ENCODE assay signal across 8 mouse cellular contexts in genomic region chr9:21033136-21033535, GRCm38 (mm10). TPM values are rescaled to one million over a fixed set of nuclear protein-coding genes. Genes with fewer than 3 reads are reported as not detected.
DNase-seq lines count a peak whose midpoint lies in the region; ATAC-seq and TF ChIP-seq lines count a peak whose summit lies in the region.

No protein-coding gene starts in this region.

- no peaks in the 10 kb centered on the region for H3K9me3 ChIP-seq in embryonic facial prominence, embryonic 12.5 days
- no peaks in the 10 kb centered on the region for H3K9me3 ChIP-seq in heart, embryonic 11.5 days (replicated peaks; ENCODE audit: control insufficient read depth, low read length)
- no peaks in the 10 kb centered on the region for H3K9me3 ChIP-seq in kidney, embryonic 15.5 days (replicated peaks)
- H3K9me3 ChIP-seq in liver, embryonic 14.5 days (ENCODE audit: control insufficient read depth, low read length) = no peaks in the 10 kb centered on the region

- DNase-seq in A20 (ENCODE audit: low read depth, low spot score) = peak; percentile 87
- peak; percentile 78 for DNase-seq in T-cell, adult 2 months (ENCODE audit: low spot score)
- DNase-seq in liver, embryonic 14.5 days (ENCODE audit: low read depth in 3 of 3, low spot score in 3 of 3) = peak; percentile 79 to 87 (median 80)
- DNase-seq in natural killer cell, adult 2 months (ENCODE audit: low spot score in 2 of 2) = peak; percentile 83 to 84
- DNase-seq in thymus, adult 18-20 months = peak; percentile 51 to 64

- H3K4me3 ChIP-seq in embryonic facial prominence, embryonic 12.5 days = peak overlapping the region; percentile 44
- H3K4me3 ChIP-seq in heart, embryonic 11.5 days (ENCODE audit: low read depth, low read length) = peak overlapping the region; percentile 51
- peak overlapping the region; percentile 58 for H3K4me3 ChIP-seq in kidney, embryonic 15.5 days (replicated peaks)
- H3K4me3 ChIP-seq in liver, embryonic 14.5 days (ENCODE audit: insufficient read depth in 1 of 2, low read depth in 2 of 2, low read length in 2 of 2) = peak overlapping the region; percentile 49 to 67

- WGBS in embryonic facial prominence, embryonic 12.5 days = 1% methylated on average over 34 of the region's 34 CpGs
- WGBS in heart, embryonic 11.5 days (ENCODE audit: insufficient replicate concordance) = 1% methylated on average over 34 of the region's 34 CpGs
- under 1% methylated on average over 34 of the region's 34 CpGs for WGBS in kidney, embryonic 15.5 days
- WGBS in liver, embryonic 14.5 days (ENCODE audit: insufficient replicate concordance) = under 1% methylated on average over 34 of the region's 34 CpGs

- H3K4me1 ChIP-seq in embryonic facial prominence, embryonic 12.5 days = peaks cover 61% of the 10 kb centered on the region
- H3K4me1 ChIP-seq in heart, embryonic 11.5 days (ENCODE audit: control insufficient read depth, insufficient read depth, low read length) = peaks cover 52% of the 10 kb centered on the region
- H3K4me1 ChIP-seq in kidney, embryonic 15.5 days = peaks cover 85% of the 10 kb centered on the region
- H3K4me1 ChIP-seq in liver, embryonic 14.5 days (replicated peaks; ENCODE audit: control insufficient read depth in 2 of 2, insufficient read depth in 2 of 2, low read length in 1 of 2) = peaks cover 23 to 26% of the 10 kb centered on the region in 2 experiments

- no peak for TF ChIP-seq EP300 in liver, embryonic 14.5 days (IDR thresholded peaks at IDR 0.05; ENCODE audit: low read depth)

- H3K27me3 ChIP-seq in embryonic facial prominence, embryonic 12.5 days = peaks cover 81% of the 10 kb centered on the region
- H3K27me3 ChIP-seq in heart, embryonic 11.5 days (ENCODE audit: control insufficient read depth, insufficient read depth, low read length) = peaks cover 79% of the 10 kb centered on the region
- H3K27me3 ChIP-seq in kidney, embryonic 15.5 days = peaks cover 84% of the 10 kb centered on the region
- H3K27me3 ChIP-seq in liver, embryonic 14.5 days (ENCODE audit: control insufficient read depth, insufficient read depth, low read length) = peaks cover 62% of the 10 kb centered on the region

- H3K9ac ChIP-seq in embryonic facial prominence, embryonic 12.5 days = peak overlapping the region; percentile 28; the same call in 1 of the 2 replicates
- peak overlapping the region; percentile 67 for H3K9ac ChIP-seq in heart, embryonic 11.5 days (ENCODE audit: low read depth, low read length)
- H3K9ac ChIP-seq in kidney, embryonic 15.5 days = peak overlapping the region; percentile 25
- peak overlapping the region; percentile 50 for H3K9ac ChIP-seq in liver, embryonic 14.5 days (replicated peaks)

- TF ChIP-seq CTCF in liver, embryonic 14.5 days (IDR thresholded peaks at IDR 0.05; ENCODE audit: low read depth) = no peak

- H3K4me2 ChIP-seq in embryonic facial prominence, embryonic 12.5 days (replicated peaks) = peak overlapping the region; percentile 92
- H3K4me2 ChIP-seq in heart, embryonic 11.5 days = peak overlapping the region; percentile 94
- H3K4me2 ChIP-seq in kidney, embryonic 15.5 days = peak overlapping the region; percentile 98
- H3K4me2 ChIP-seq in liver, embryonic 14.5 days (ENCODE audit: low read depth) = peak overlapping the region; percentile 100

- H3K27ac ChIP-seq in embryonic facial prominence, embryonic 12.5 days = no peak overlapping the region
- H3K27ac ChIP-seq in heart, embryonic 11.5 days (ENCODE audit: low read depth, low read length) = no peak overlapping the region
- no peak overlapping the region for H3K27ac ChIP-seq in kidney, embryonic 15.5 days
- no peak overlapping the region for H3K27ac ChIP-seq in liver, embryonic 14.5 days

- H3K36me3 ChIP-seq in embryonic facial prominence, embryonic 12.5 days = no peaks in the 10 kb centered on the region
- H3K36me3 ChIP-seq in heart, embryonic 11.5 days (ENCODE audit: control insufficient read depth, insufficient read depth, low read length) = no peaks in the 10 kb centered on the region
- no peaks in the 10 kb centered on the region for H3K36me3 ChIP-seq in kidney, embryonic 15.5 days
- H3K36me3 ChIP-seq in liver, embryonic 14.5 days (replicated peaks; ENCODE audit: control insufficient read depth, insufficient read depth, low read depth) = no peaks in the 10 kb centered on the region

- ATAC-seq in embryonic facial prominence, embryonic 12.5 days (ENCODE audit: insufficient number of reproducible peaks, insufficient read depth, low FRiP score, low TSS enrichment) = peak; percentile 17; the same call in 1 of the 2 replicates
- peak; percentile 64 for ATAC-seq in heart, embryonic 11.5 days (replicated peaks; ENCODE audit: insufficient number of reproducible peaks, low FRiP score, low TSS enrichment)
- ATAC-seq in kidney, embryonic 15.5 days (replicated peaks; ENCODE audit: low FRiP score) = peak; percentile 74
- ATAC-seq in liver, embryonic 14.5 days (ENCODE audit: insufficient read depth) = peak; percentile 25

RNA-seq across cellular contexts. Expression of gene Icam5, which starts 1.3 kb away (rescaled TPM):
- polyA plus RNA-seq in embryonic facial prominence, embryonic 12.5 days (2016; fragmentation: Nextera tagmentation; extraction: Ambion mirVana) = 0.14 and 0.23 TPM in 2 replicates
- polyA plus RNA-seq in heart, embryonic 11.5 days (2014; fragmentation: Nextera tagmentation; extraction: Ambion mirVana) = not detected in 2 replicates
- polyA plus RNA-seq in kidney, embryonic 15.5 days (2015; fragmentation: Nextera tagmentation; extraction: Ambion mirVana) = 0.18 and 0.38 TPM in 2 replicates
- 0.70 and 0.87 TPM in 2 replicates for polyA plus RNA-seq in liver, embryonic 14.5 days (2012; rRNA removed)
- 0.20 and 0.28 TPM in 2 replicates for polyA plus RNA-seq in liver, embryonic 14.5 days (2014; fragmentation: Nextera tagmentation; extraction: Ambion mirVana)

RNA-seq across cellular contexts. Expression of gene Icam4, which starts 4.0 kb away (rescaled TPM):
- polyA plus RNA-seq in embryonic facial prominence, embryonic 12.5 days (2016; fragmentation: Nextera tagmentation; extraction: Ambion mirVana) = 1.6 and 2.5 TPM in 2 replicates
- 18.9 and 25.4 TPM in 2 replicates for polyA plus RNA-seq in heart, embryonic 11.5 days (2014; fragmentation: Nextera tagmentation; extraction: Ambion mirVana)
- 2.0 and 2.7 TPM in 2 replicates for polyA plus RNA-seq in kidney, embryonic 15.5 days (2015; fragmentation: Nextera tagmentation; extraction: Ambion mirVana)
- 61.8 and 64.1 TPM in 2 replicates for polyA plus RNA-seq in liver, embryonic 14.5 days (2012; rRNA removed)
- polyA plus RNA-seq in liver, embryonic 14.5 days (2014; fragmentation: Nextera tagmentation; extraction: Ambion mirVana) = 204 and 223 TPM in 2 replicates

RNA-seq across cellular contexts. Expression of gene Icam1, which starts 17.4 kb away (rescaled TPM):
- 8.6 and 9.0 TPM in 2 replicates for polyA plus RNA-seq in embryonic facial prominence, embryonic 12.5 days (2016; fragmentation: Nextera tagmentation; extraction: Ambion mirVana)
- polyA plus RNA-seq in heart, embryonic 11.5 days (2014; fragmentation: Nextera tagmentation; extraction: Ambion mirVana) = 8.1 and 8.5 TPM in 2 replicates
- polyA plus RNA-seq in kidney, embryonic 15.5 days (2015; fragmentation: Nextera tagmentation; extraction: Ambion mirVana) = 10.8 and 13.7 TPM in 2 replicates
- 5.4 and 6.9 TPM in 2 replicates for polyA plus RNA-seq in liver, embryonic 14.5 days (2012; rRNA removed)
- polyA plus RNA-seq in liver, embryonic 14.5 days (2014; fragmentation: Nextera tagmentation; extraction: Ambion mirVana) = 7.9 and 9.1 TPM in 2 replicates

RNA-seq across cellular contexts. Expression of gene Mrpl4, which starts 30.6 kb away (rescaled TPM):
- 128 TPM in 2 replicates for polyA plus RNA-seq in embryonic facial prominence, embryonic 12.5 days (2016; fragmentation: Nextera tagmentation; extraction: Ambion mirVana)
- polyA plus RNA-seq in heart, embryonic 11.5 days (2014; fragmentation: Nextera tagmentation; extraction: Ambion mirVana) = 140 and 147 TPM in 2 replicates
- 140 and 143 TPM in 2 replicates for polyA plus RNA-seq in kidney, embryonic 15.5 days (2015; fragmentation: Nextera tagmentation; extraction: Ambion mirVana)
- polyA plus RNA-seq in liver, embryonic 14.5 days (2012; rRNA removed) = 36.5 and 36.7 TPM in 2 replicates
- 61.3 and 67.7 TPM in 2 replicates for polyA plus RNA-seq in liver, embryonic 14.5 days (2014; fragmentation: Nextera tagmentation; extraction: Ambion mirVana)

RNA-seq across cellular contexts. Expression of gene Zglp1, which starts 33.8 kb away (rescaled TPM):
- 0.82 and 2.0 TPM in 2 replicates for polyA plus RNA-seq in embryonic facial prominence, embryonic 12.5 days (2016; fragmentation: Nextera tagmentation; extraction: Ambion mirVana)
- 0.28 and 1.8 TPM in 2 replicates for polyA plus RNA-seq in heart, embryonic 11.5 days (2014; fragmentation: Nextera tagmentation; extraction: Ambion mirVana)
- 1.6 and 1.8 TPM in 2 replicates for polyA plus RNA-seq in kidney, embryonic 15.5 days (2015; fragmentation: Nextera tagmentation; extraction: Ambion mirVana)
- polyA plus RNA-seq in liver, embryonic 14.5 days (2012; rRNA removed) = 0.21 and 0.49 TPM in 2 replicates
- 0.57 TPM in 1 of 2 replicates, not detected in the other for polyA plus RNA-seq in liver, embryonic 14.5 days (2014; fragmentation: Nextera tagmentation; extraction: Ambion mirVana)

Comparison
In these comparisons a context has a peak if more than half of its experiments do, and no peak if none do; other contexts are left out.
1. ATAC-seq: peak in every context shown above with its lines; median percentile 74 in kidney, embryonic 15.5 days; 64 in heart, embryonic 11.5 days; 25 in liver, embryonic 14.5 days; 17 in embryonic facial prominence, embryonic 12.5 days.